Mouse (Mus musculus): ENCODE measurements around the gene Ece1.

- TF ChIP-seq ZNF384 (IDR thresholded peaks at IDR 0.05; ENCODE audit: low read depth, low read length) (no peak), MAFK (IDR thresholded peaks at IDR 0.05; ENCODE audit: insufficient read depth, low read depth, low read length) (no peak), HCFC1 (IDR thresholded peaks at IDR 0.05; ENCODE audit: borderline replicate concordance, insufficient read depth, low read length) (no peak), ZC3H11A (IDR thresholded peaks at IDR 0.05; ENCODE audit: borderline replicate concordance, low read depth, low read length) (no peak), CHD2 (IDR thresholded peaks at IDR 0.05; ENCODE audit: low read depth, low read length) (no peak)
Measured at GRCm38 (mm10) chr4:137851484-137851883, 10.6 kb upstream of the Ece1 start.
